Mouse (Mus musculus) embryonic facial prominence, embryonic 11.5 days (tissue): ENCODE results near the gene Akap7. TPM values are rescaled to one million over a fixed set of nuclear protein-coding genes. Genes with fewer than 3 reads are reported as not detected.

Experiments used
- ATAC-seq: fragments of 200-750 bp; cut with Nextera tagmentation; replicated peaks from 2 replicates; pipeline ENCODE4 v1.8.0; 2017; ENCODE audit warnings: low read depth; ENCODE audit not compliant: insufficient number of reproducible peaks, low FRiP score, low TSS enrichment
- DNase-seq: peaks from one replicate; pipeline ENCODE4 v3.0.0-alpha.2; 2015; ENCODE audit warnings: low spot score
- H3K27ac ChIP-seq: fragments of 300-500 bp; sonication (generic); replicated peaks from 2 replicates; pipeline ENCODE4 v1.5.1; 2014; ENCODE audit warnings: mild to moderate bottlenecking, low read depth, low read length, control low read depth
- H3K27me3 ChIP-seq: fragments of 300-500 bp; sonication (generic); 2 replicates; pipeline ENCODE4 v1.6.1; 2014; ENCODE audit warnings: mild to moderate bottlenecking, low read length, moderate library complexity, mixed read lengths; ENCODE audit not compliant: control insufficient read depth, insufficient read depth
- H3K36me3 ChIP-seq: fragments of 300-500 bp; sonication (generic); replicated peaks from 2 replicates; pipeline ENCODE4 v1.6.1; 2014; ENCODE audit warnings: low read depth, mild to moderate bottlenecking, low read length, moderate library complexity, mixed read lengths; ENCODE audit not compliant: control insufficient read depth, insufficient read depth
- H3K4me1 ChIP-seq: fragments of 300-500 bp; sonication (generic); 2 replicates; pipeline ENCODE4 v1.6.1; 2014; ENCODE audit warnings: low read length, mixed read lengths; ENCODE audit not compliant: control insufficient read depth, insufficient read depth
- H3K4me2 ChIP-seq: fragments of 300-500 bp; sonication (generic); 2 replicates; pipeline ENCODE4 v1.6.1; 2014; ENCODE audit warnings: low read depth, mild to moderate bottlenecking, control low read depth, low read length, moderate library complexity
- H3K4me3 ChIP-seq: fragments of 300-500 bp; sonication (generic); 2 replicates; pipeline ENCODE4 v1.5.1; 2014; ENCODE audit warnings: low read depth, low read length, control low read depth
- H3K9ac ChIP-seq: fragments of 300-500 bp; sonication (generic); replicated peaks from 2 replicates; pipeline ENCODE4 v1.6.1; 2014; ENCODE audit warnings: mild to moderate bottlenecking, control low read depth, low read length
- H3K9me3 ChIP-seq: fragments of 300-500 bp; sonication (generic); replicated peaks from 2 replicates; pipeline ENCODE4 v1.6.1; 2016; ENCODE audit warnings: mild to moderate bottlenecking, low read length, inconsistent platforms, mixed read lengths; ENCODE audit not compliant: control insufficient read depth
- WGBS: fragments of 180-500 bp; shearing (Covaris S2); extraction: QIAGEN DNeasy Blood & Tissue Kit; methylation state at CpG from one replicate; pipeline ENCODE4 v1.1.7; 2014; 5-methylcytosine and 5-hydroxymethylcytosine counted together
- polyA plus RNA-seq: library from polyadenylated mRNA; unstranded; fragments of >200 nt; fragmentation: Nextera tagmentation; extraction: Ambion mirVana; gene quantifications from 2 replicates; pipeline ENCODE4 v1.2.1, GENCODE M21; 2014

The Akap7 gene
- polyA plus RNA-seq, 1 experiment from 2014 or later: 28.6 TPM

- H3K36me3 ChIP-seq: no peaks in the 10 kb centered on the region
- WGBS: 61% methylated on average over 6 of the region's 6 CpGs
- no peaks in the 10 kb centered on the region for H3K9me3 ChIP-seq
- no peak overlapping the region for H3K9ac ChIP-seq
- no peak overlapping the region for H3K27ac ChIP-seq
- no peak overlapping the region for H3K4me2 ChIP-seq
- no peaks in the 10 kb centered on the region for H3K27me3 ChIP-seq
- H3K4me1 ChIP-seq: no peaks in the 10 kb centered on the region
- peak; percentile 20 for DNase-seq
- no peak overlapping the region for H3K4me3 ChIP-seq
- ATAC-seq: no peak
These were observed 46.5 kb downstream of the Akap7 start for GRCm38 (mm10) chr10:25261176-25261575.

- H3K9me3 ChIP-seq: no peaks in the 10 kb centered on the region
- no peak overlapping the region for H3K9ac ChIP-seq
- H3K27ac ChIP-seq: no peak overlapping the region
- ATAC-seq (no peak), DNase-seq (no peak)
- no peak overlapping the region for H3K4me3 ChIP-seq
- H3K36me3 ChIP-seq: no peaks in the 10 kb centered on the region
- 82% methylated on average over 10 of the region's 10 CpGs for WGBS
- H3K4me2 ChIP-seq: no peak overlapping the region
- no peaks in the 10 kb centered on the region for H3K27me3 ChIP-seq
- no peaks in the 10 kb centered on the region for H3K4me1 ChIP-seq
These were observed 46.9 kb downstream of the Akap7 start for GRCm38 (mm10) chr10:25260724-25261123.

- Histone ChIP-seq H3K36me3 (no peaks in the 10 kb centered on the region), H3K9me3 (no peaks in the 10 kb centered on the region), H3K27ac (no peak overlapping the region), H3K4me1 (no peaks in the 10 kb centered on the region), H3K27me3 (no peaks in the 10 kb centered on the region), H3K9ac (no peak overlapping the region), H3K4me2 (no peak overlapping the region), H3K4me3 (no peak overlapping the region)
- ATAC-seq (no peak), DNase-seq (no peak)
- WGBS: 83% methylated on average over 6 of the region's 6 CpGs
These were observed 49.5 kb downstream of the Akap7 start for GRCm38 (mm10) chr10:25258171-25258570.

- H3K4me2 ChIP-seq: no peak overlapping the region
- H3K9ac ChIP-seq: no peak overlapping the region
- no peak for ATAC-seq
- no peaks in the 10 kb centered on the region for H3K36me3 ChIP-seq
- 49% methylated on average over 5 of the region's 5 CpGs for WGBS
- no peak for DNase-seq
- H3K9me3 ChIP-seq: no peaks in the 10 kb centered on the region
- no peak overlapping the region for H3K27ac ChIP-seq
- H3K27me3 ChIP-seq: no peaks in the 10 kb centered on the region
- H3K4me3 ChIP-seq: no peak overlapping the region
- no peaks in the 10 kb centered on the region for H3K4me1 ChIP-seq
These were observed 50.2 kb downstream of the Akap7 start for GRCm38 (mm10) chr10:25257466-25257865.

DNA sequence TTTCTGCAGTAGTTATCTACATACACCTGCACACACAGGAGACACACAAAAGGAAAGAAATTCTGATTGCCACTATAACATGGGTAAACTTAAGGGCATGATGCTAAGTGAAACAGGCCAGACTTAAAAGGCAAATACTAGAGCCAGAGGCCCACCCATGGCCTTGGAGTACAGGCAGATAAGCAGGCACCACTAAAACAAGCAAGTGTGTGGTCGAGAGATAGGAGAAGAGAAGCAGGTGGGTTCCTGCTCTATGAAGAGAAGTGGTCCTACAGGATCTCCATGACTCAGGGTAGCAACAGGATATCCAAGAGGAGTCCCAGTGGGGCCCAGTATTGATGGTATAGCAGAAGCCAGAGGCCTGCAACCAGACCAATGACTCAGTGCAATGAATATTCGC is 54.2 kb downstream of the Akap7 start:
- Histone ChIP-seq H3K4me1 (no peaks in the 10 kb centered on the region), H3K4me2 (no peak overlapping the region), H3K27me3 (no peaks in the 10 kb centered on the region), H3K27ac (no peak overlapping the region), H3K36me3 (no peaks in the 10 kb centered on the region), H3K9me3 (no peaks in the 10 kb centered on the region), H3K4me3 (no peak overlapping the region), H3K9ac (no peak overlapping the region)
- no peak for ATAC-seq
- DNase-seq: no peak
- 81% methylated on average over 2 of the region's 2 CpGs for WGBS

DNA sequence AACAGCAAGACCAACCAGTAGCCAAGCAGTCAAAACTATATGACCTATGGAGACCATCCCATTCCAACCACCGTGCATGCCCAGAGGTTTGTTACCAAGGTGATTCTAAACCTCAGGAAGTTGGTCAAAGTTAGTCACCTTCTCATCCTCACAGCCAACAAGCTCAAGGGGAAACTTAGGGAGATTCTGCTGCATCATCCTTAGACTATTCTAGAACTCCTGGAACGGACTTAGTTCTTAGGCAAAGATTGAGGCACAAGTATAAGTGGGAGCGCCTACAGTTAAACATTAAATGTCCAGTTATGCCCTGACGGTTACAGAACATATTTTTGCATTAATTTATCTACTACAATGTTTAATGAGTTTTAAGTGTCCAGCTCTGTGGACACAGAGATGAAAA is 54.7 kb downstream of the Akap7 start:
- WGBS: 94% methylated on average over 4 of the region's 4 CpGs
- ATAC-seq (no peak), DNase-seq (no peak)
- Histone ChIP-seq H3K4me2 (no peak overlapping the region), H3K9me3 (no peaks in the 10 kb centered on the region), H3K4me1 (no peaks in the 10 kb centered on the region), H3K9ac (no peak overlapping the region), H3K4me3 (no peak overlapping the region), H3K36me3 (no peaks in the 10 kb centered on the region), H3K27ac (no peak overlapping the region), H3K27me3 (no peaks in the 10 kb centered on the region)

DNA sequence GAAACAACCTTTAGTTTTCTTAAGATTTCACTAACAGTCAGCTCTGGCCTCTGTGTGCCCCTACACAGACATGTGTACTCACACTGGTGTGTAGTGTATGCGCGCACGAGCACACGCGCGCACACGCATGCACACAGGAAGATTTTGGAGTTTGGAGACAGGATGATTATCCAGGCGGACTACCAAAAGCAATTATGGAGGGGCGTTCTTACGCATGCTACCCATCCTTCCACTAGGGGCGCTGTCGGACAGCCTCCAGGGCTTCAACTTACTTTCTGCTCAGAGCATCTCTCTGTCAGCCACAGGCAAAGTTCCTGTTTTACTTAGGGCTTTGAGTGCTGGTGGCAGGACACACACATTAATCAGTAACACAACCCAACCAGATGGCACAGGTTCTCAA is 57.6 kb downstream of the Akap7 start:
- 41% methylated on average over 12 of the region's 12 CpGs for WGBS
- H3K4me1 ChIP-seq: no peaks in the 10 kb centered on the region
- DNase-seq (peak; percentile 84), ATAC-seq (no peak)
- H3K4me2 ChIP-seq: no peak overlapping the region
- H3K27ac ChIP-seq: no peak overlapping the region
- H3K4me3 ChIP-seq: no peak overlapping the region
- H3K9me3 ChIP-seq: no peaks in the 10 kb centered on the region
- H3K36me3 ChIP-seq: no peaks in the 10 kb centered on the region
- H3K9ac ChIP-seq: no peak overlapping the region
- H3K27me3 ChIP-seq: no peaks in the 10 kb centered on the region

DNA sequence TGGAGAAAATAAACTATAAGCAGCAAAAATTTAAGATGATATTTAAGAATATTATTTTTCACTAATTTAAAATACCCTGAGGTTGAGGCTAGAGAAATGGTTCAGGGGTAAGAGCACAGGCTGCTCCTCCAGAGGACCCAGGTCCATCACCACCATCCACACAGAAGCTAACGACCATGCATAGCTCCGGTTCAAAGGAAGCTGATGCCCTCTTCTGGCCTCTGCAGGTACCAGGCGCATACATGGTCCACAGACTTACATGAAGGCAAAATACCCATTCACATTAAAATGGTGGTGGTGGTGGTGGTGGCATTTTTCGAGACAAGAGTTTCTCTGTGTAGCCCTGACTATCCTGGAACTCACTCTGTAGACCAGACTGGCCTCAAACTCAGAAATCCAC is 61.5 kb downstream of the Akap7 start:
- 51% methylated on average over 4 of the region's 4 CpGs for WGBS
- Histone ChIP-seq H3K4me3 (no peak overlapping the region), H3K9ac (no peak overlapping the region), H3K36me3 (no peaks in the 10 kb centered on the region), H3K27ac (no peak overlapping the region), H3K9me3 (no peaks in the 10 kb centered on the region), H3K4me2 (no peak overlapping the region), H3K4me1 (no peaks in the 10 kb centered on the region), H3K27me3 (no peaks in the 10 kb centered on the region)
- peak; percentile 30 for DNase-seq
- no peak for ATAC-seq
